Mouse (Mus musculus) hindbrain, embryonic 16.5 days (tissue): ENCODE measurements around the gene Pspc1. TPM values are rescaled to one million over a fixed set of nuclear protein-coding genes. Genes with fewer than 3 reads are reported as not detected.
"Not testable (repeated sequence)": the region's sequence is repeated elsewhere in the genome, so short reads cannot be mapped to it uniquely, and the experiment has no call there.

Experiments used
- ATAC-seq: fragments of 200-750 bp; cut with Nextera tagmentation; 2 replicates; pipeline ENCODE4 v1.8.0; 2017; ENCODE audit warnings: moderate TSS enrichment, moderate library complexity
- H3K27ac ChIP-seq: fragments of 300-500 bp; sonication (generic); 2 replicates; pipeline ENCODE4 v1.5.1; 2014; ENCODE audit warnings: low read depth, mild to moderate bottlenecking, control low read depth, low read length, moderate library complexity
- H3K27me3 ChIP-seq: fragments of 300-500 bp; sonication (generic); replicated peaks from 2 replicates; pipeline ENCODE4 v1.6.1; 2014; ENCODE audit warnings: low read length; ENCODE audit not compliant: control insufficient read depth, insufficient read depth
- H3K36me3 ChIP-seq: fragments of 300-500 bp; sonication (generic); 2 replicates; pipeline ENCODE4 v1.6.1; 2014; ENCODE audit warnings: mild to moderate bottlenecking, low read length, moderate library complexity, mixed read lengths; ENCODE audit not compliant: control insufficient read depth, insufficient read depth
- H3K4me1 ChIP-seq: fragments of 300-500 bp; sonication (generic); 2 replicates; pipeline ENCODE4 v1.6.1; 2014; ENCODE audit warnings: low read depth, low read length; ENCODE audit not compliant: control insufficient read depth, insufficient read depth
- H3K4me2 ChIP-seq: fragments of 300-500 bp; sonication (generic); 2 replicates; pipeline ENCODE4 v1.6.1; 2014; ENCODE audit warnings: mild to moderate bottlenecking, low read length, control low read depth, moderate library complexity
- H3K4me3 ChIP-seq: fragments of 300-500 bp; sonication (generic); 2 replicates; pipeline ENCODE4 v1.5.1; 2014; ENCODE audit warnings: mild to moderate bottlenecking, low read length, control low read depth, moderate library complexity
- H3K9ac ChIP-seq: fragments of 300-500 bp; sonication (generic); 2 replicates; pipeline ENCODE4 v1.6.1; 2014; ENCODE audit warnings: low read depth, mild to moderate bottlenecking, control low read depth, low read length, moderate library complexity
- H3K9me3 ChIP-seq: fragments of 300-500 bp; sonication (generic); 2 replicates; pipeline ENCODE4 v1.6.1; 2014; ENCODE audit warnings: mild to moderate bottlenecking, low read length, moderate library complexity; ENCODE audit not compliant: control insufficient read depth
- WGBS: fragments of 180-500 bp; shearing (Covaris S2); extraction: QIAGEN DNeasy Blood & Tissue Kit; methylation state at CpG from one replicate; pipeline ENCODE4 v1.1.7; 2014; 5-methylcytosine and 5-hydroxymethylcytosine counted together
- polyA plus RNA-seq: library from polyadenylated mRNA; unstranded; fragments of >200 nt; fragmentation: Nextera tagmentation; extraction: Ambion mirVana; gene quantifications from 2 replicates; pipeline ENCODE4 v1.2.1, GENCODE M21; 2015

The Pspc1 gene
- polyA plus RNA-seq, 1 experiment from 2014 or later, result 26.0 TPM

GRCm38 (mm10) chr14:56793243-56793642, 15.1 kb upstream of the Pspc1 start:
- H3K4me3 ChIP-seq, result no peak overlapping the region
- H3K36me3 ChIP-seq, result peaks cover 19% of the 10 kb centered on the region
- H3K9ac ChIP-seq, result no peak overlapping the region

GRCm38 (mm10) chr14:56784575-56784974, 6.5 kb upstream of the Pspc1 start:
- no peaks in the 10 kb centered on the region for H3K9me3 ChIP-seq
- no peaks in the 10 kb centered on the region for H3K36me3 ChIP-seq
- no peak overlapping the region for H3K9ac ChIP-seq
- H3K4me3 ChIP-seq, result no peak overlapping the region
- no peaks in the 10 kb centered on the region for H3K4me1 ChIP-seq
- H3K27ac ChIP-seq, result no peak overlapping the region
- H3K27me3 ChIP-seq, result no peaks in the 10 kb centered on the region
- H3K4me2 ChIP-seq, result no peak overlapping the region
- ATAC-seq, result no peak
- 91% methylated on average over 1 of the region's 1 CpGs for WGBS

More at GRCm38 (mm10) chr14:56793243-56793642, 15.1 kb upstream of the Pspc1 start:
- 57% methylated on average over 2 of the region's 2 CpGs for WGBS
- Histone ChIP-seq H3K27ac (no peak overlapping the region), H3K27me3 (no peaks in the 10 kb centered on the region), H3K4me1 (no peaks in the 10 kb centered on the region), H3K4me2 (no peak overlapping the region), H3K9me3 (no peaks in the 10 kb centered on the region)
- no peak for ATAC-seq

GRCm38 (mm10) chr14:56778933-56779300, 801 bp upstream of the Pspc1 start:
- ATAC-seq, result no peak
- 29% methylated on average over 3 of the region's 3 CpGs for WGBS
- peak overlapping the region; percentile 47 for H3K9ac ChIP-seq
- peak overlapping the region; percentile 82 for H3K4me2 ChIP-seq
- no peaks in the 10 kb centered on the region for H3K27me3 ChIP-seq
- H3K4me1 ChIP-seq, result peaks cover 17% of the 10 kb centered on the region
- no peaks in the 10 kb centered on the region for H3K9me3 ChIP-seq
- H3K4me3 ChIP-seq, result peak overlapping the region; percentile 63
- H3K36me3 ChIP-seq, result no peaks in the 10 kb centered on the region
- H3K27ac ChIP-seq, result peak overlapping the region; percentile 93

- H3K4me1 ChIP-seq, result peaks cover 17% of the 10 kb centered on the region
- H3K9ac ChIP-seq, result peak overlapping the region; percentile 86
- H3K9me3 ChIP-seq, result no peaks in the 10 kb centered on the region
- H3K4me3 ChIP-seq, result peak overlapping the region; percentile 63
- H3K4me2 ChIP-seq, result peak overlapping the region; percentile 82
- peak overlapping the region; percentile 93 for H3K27ac ChIP-seq
- no peaks in the 10 kb centered on the region for H3K27me3 ChIP-seq
- no peaks in the 10 kb centered on the region for H3K36me3 ChIP-seq
- WGBS, result under 1% methylated on average over 67 of the region's 71 CpGs
- ATAC-seq, result peak; percentile 18; the same call in 1 of the 2 replicates
Measured at GRCm38 (mm10) chr14:56777360-56778136, 568 bp downstream of the Pspc1 start.

GRCm38 (mm10) chr14:56776571-56777238, 1.4 kb downstream of the Pspc1 start:
- H3K4me3 ChIP-seq, result peak overlapping the region; percentile 63
- H3K27ac ChIP-seq, result peak overlapping the region; percentile 93
- H3K9ac ChIP-seq, result peak overlapping the region; percentile 86
- no peaks in the 10 kb centered on the region for H3K27me3 ChIP-seq
- no peaks in the 10 kb centered on the region for H3K36me3 ChIP-seq
- peak overlapping the region; percentile 82 for H3K4me2 ChIP-seq
- ATAC-seq, result no peak
- WGBS, result 23% methylated on average over 11 of the region's 11 CpGs
- no peaks in the 10 kb centered on the region for H3K9me3 ChIP-seq
- peaks cover 17% of the 10 kb centered on the region for H3K4me1 ChIP-seq

GRCm38 (mm10) chr14:56775416-56775815, 2.7 kb downstream of the Pspc1 start:
- Histone ChIP-seq H3K36me3 (peaks cover 4% of the 10 kb centered on the region), H3K4me3 (peak overlapping the region; percentile 24), H3K27ac (no peak overlapping the region), H3K4me2 (peak overlapping the region; percentile 56), H3K4me1 (peaks cover 17% of the 10 kb centered on the region), H3K9ac (no peak overlapping the region), H3K9me3 (no peaks in the 10 kb centered on the region), H3K27me3 (no peaks in the 10 kb centered on the region)
- ATAC-seq, result no peak
- 70% methylated on average over 4 of the region's 4 CpGs for WGBS

- H3K4me3 ChIP-seq, ATAC-seq, H3K4me1 ChIP-seq, H3K9ac ChIP-seq, H3K27me3 ChIP-seq, H3K9me3 ChIP-seq, H3K4me2 ChIP-seq, H3K36me3 ChIP-seq, H3K27ac ChIP-seq: not testable (repeated sequence)
- WGBS, result 93% methylated on average over 2 of the region's 2 CpGs
Measured at GRCm38 (mm10) chr14:56766438-56766837, 11.7 kb downstream of the Pspc1 start.

- H3K4me2 ChIP-seq, H3K4me1 ChIP-seq, ATAC-seq, H3K27me3 ChIP-seq, H3K9me3 ChIP-seq, H3K27ac ChIP-seq, H3K4me3 ChIP-seq, H3K9ac ChIP-seq: not testable (repeated sequence)
- H3K36me3 ChIP-seq, result peaks cover 12% of the 10 kb centered on the region
- WGBS, result 100% methylated on average over 2 of the region's 3 CpGs
Measured at GRCm38 (mm10) chr14:56765117-56765516, 13.0 kb downstream of the Pspc1 start.

- no peaks in the 10 kb centered on the region for H3K4me1 ChIP-seq
- WGBS, result 73% methylated on average over 4 of the region's 4 CpGs
- H3K4me2 ChIP-seq, result no peak overlapping the region
- no peaks in the 10 kb centered on the region for H3K27me3 ChIP-seq
- no peak overlapping the region for H3K9ac ChIP-seq
- no peak overlapping the region for H3K27ac ChIP-seq
- peaks cover 2% of the 10 kb centered on the region for H3K36me3 ChIP-seq
- ATAC-seq, result no peak
- no peak overlapping the region for H3K4me3 ChIP-seq
- no peaks in the 10 kb centered on the region for H3K9me3 ChIP-seq
Measured at GRCm38 (mm10) chr14:56751282-56751681, 26.8 kb downstream of the Pspc1 start.
